Comparison of ENCODE assay signal across 26 mouse cellular contexts in the genomic region with DNA sequence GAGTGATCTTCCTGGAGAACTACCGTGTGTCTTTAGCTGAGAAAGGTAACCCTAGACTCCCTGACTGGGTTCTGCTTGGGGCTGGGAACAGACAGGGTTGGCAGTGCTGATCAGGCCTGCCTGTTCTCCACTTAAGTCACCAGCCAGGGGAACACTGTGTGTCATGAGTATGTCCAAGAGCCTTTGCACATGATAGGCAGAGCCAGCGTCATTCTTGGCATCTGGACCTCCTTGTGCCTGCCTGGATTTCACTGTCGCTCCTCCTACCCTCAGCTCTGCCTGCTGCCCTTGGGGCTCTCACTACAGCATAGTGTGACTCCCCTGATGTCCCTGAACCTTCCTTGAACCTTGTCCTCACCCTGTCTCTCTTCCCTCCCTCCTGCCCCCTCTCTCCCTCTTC. TPM values are rescaled to one million over a fixed set of nuclear protein-coding genes. Genes with fewer than 3 reads are reported as not detected.
DNase-seq lines count a peak whose midpoint lies in the region; ATAC-seq lines count a peak whose summit lies in the region.
"Had no signal": no experiment of that assay in that cellular context is flagged by ENCODE, and none has a peak within 500 bp of the region (broad histone marks: within the 10 kb centered on the region; RNA-seq: fewer than 3 reads in every experiment).

No protein-coding gene starts in this region.

- DNase-seq in gastrocnemius, adult 18-20 months (ENCODE audit: low spot score): peak; percentile 26
- DNase-seq in gastrocnemius, adult 8-10 months (ENCODE audit: low spot score in 2 of 2): no peak
- DNase-seq in urinary bladder, postnatal 25 days (ENCODE audit: low spot score): no peak
- DNase-seq in left cerebral cortex, postnatal 25 days (ENCODE audit: low spot score in 2 of 2): no peak
- DNase-seq: cerebellum, adult 11 months; cerebellum, postnatal 14 days; embryo, embryonic 11 days; forebrain, postnatal 0 days; gastrocnemius, postnatal 10 days; layer of hippocampus, postnatal 36 days; liver, postnatal 0 days; lung, postnatal 10 days; spleen, adult 18-20 months; thymus, adult 2 months had no signal

- H3K9ac ChIP-seq in hindbrain, embryonic 13.5 days: peak overlapping the region; percentile 19; the same call in 1 of the 2 replicates
- no peak overlapping the region for H3K9ac ChIP-seq in hindbrain, embryonic 16.5 days (ENCODE audit: low read depth, low read length)
- H3K9ac ChIP-seq: forebrain, postnatal 0 days; hindbrain, embryonic 15.5 days; liver, postnatal 0 days; midbrain, embryonic 15.5 days had no signal

- no peak overlapping the region for H3K4me2 ChIP-seq in hindbrain, embryonic 13.5 days
- no peak overlapping the region for H3K4me2 ChIP-seq in hindbrain, embryonic 16.5 days (ENCODE audit: low read length)
- H3K4me2 ChIP-seq: hindbrain, embryonic 15.5 days; midbrain, embryonic 15.5 days had no signal

- ATAC-seq in hindbrain, embryonic 13.5 days (ENCODE audit: low FRiP score): no peak
- ATAC-seq in hindbrain, embryonic 16.5 days: no peak
- ATAC-seq: CD4-positive, CD25-positive, alpha-beta regulatory T cell, adult 4 months; forebrain, postnatal 0 days; intestine, embryonic 16.5 days; liver, postnatal 0 days; midbrain, embryonic 15.5 days; Patski had no signal

- intact Hi-C loops in left cerebral cortex, postnatal 25 days (cut with DNase I): no loop called here

- H3K4me1 ChIP-seq in hindbrain, embryonic 13.5 days (replicated peaks): no peaks in the 10 kb centered on the region
- no peaks in the 10 kb centered on the region for H3K4me1 ChIP-seq in hindbrain, embryonic 16.5 days (ENCODE audit: control insufficient read depth, insufficient read depth, low read depth, low read length)
- peaks cover 3% of the 10 kb centered on the region for H3K4me1 ChIP-seq in brown adipose tissue, adult 24 weeks (ENCODE audit: control insufficient read depth, insufficient read depth, insufficient read length, low read length)
- H3K4me1 ChIP-seq: hindbrain, embryonic 15.5 days; limb, embryonic 10.5 days; midbrain, embryonic 15.5 days had no signal

- peaks cover 95% of the 10 kb centered on the region for H3K36me3 ChIP-seq in hindbrain, embryonic 13.5 days
- peaks cover 54% of the 10 kb centered on the region for H3K36me3 ChIP-seq in hindbrain, embryonic 16.5 days (ENCODE audit: control insufficient read depth, insufficient read depth, low read length)
- peaks cover 61% of the 10 kb centered on the region for H3K36me3 ChIP-seq in macrophage (ENCODE audit: inconsistent target)

- 86% methylated on average over 3 of the region's 3 CpGs for WGBS in hindbrain, embryonic 13.5 days
- WGBS in hindbrain, embryonic 16.5 days: 87% methylated on average over 3 of the region's 3 CpGs
- 100% methylated on average over 3 of the region's 3 CpGs for WGBS in macrophage (ENCODE audit: missing documents)

- H3K9me3 ChIP-seq in hindbrain, embryonic 13.5 days: no peaks in the 10 kb centered on the region
- H3K9me3 ChIP-seq in hindbrain, embryonic 16.5 days (ENCODE audit: control insufficient read depth, low read length): no peaks in the 10 kb centered on the region
- H3K9me3 ChIP-seq: hindbrain, embryonic 15.5 days; limb, embryonic 10.5 days; megakaryocyte, embryonic 14.5 days; midbrain, embryonic 15.5 days had no signal

- H3K79me2 ChIP-seq in macrophage (ENCODE audit: inconsistent target): no peaks in the 10 kb centered on the region

- H3K4me3 ChIP-seq in hindbrain, embryonic 13.5 days: no peak overlapping the region
- H3K4me3 ChIP-seq in hindbrain, embryonic 16.5 days (ENCODE audit: low read length): no peak overlapping the region
- no peak overlapping the region for H3K4me3 ChIP-seq in brown adipose tissue, adult 24 weeks (ENCODE audit: insufficient read depth, low read depth, low read length)
- no peak overlapping the region for H3K4me3 ChIP-seq in macrophage (ENCODE audit: inconsistent target)
- H3K4me3 ChIP-seq: hindbrain, embryonic 15.5 days; limb, embryonic 10.5 days; megakaryocyte, embryonic 14.5 days; midbrain, embryonic 15.5 days; myocyte had no signal

- H3K27ac ChIP-seq in hindbrain, embryonic 13.5 days: no peak overlapping the region
- H3K27ac ChIP-seq in hindbrain, embryonic 16.5 days (ENCODE audit: low read depth, low read length): no peak overlapping the region
- H3K27ac ChIP-seq in brown adipose tissue, adult 24 weeks (replicated peaks; ENCODE audit: low read depth, low read length): peak overlapping the region; percentile 87
- peak overlapping the region; percentile 21; the same call in 1 of the 2 replicates for H3K27ac ChIP-seq in macrophage
- H3K27ac ChIP-seq: hindbrain, embryonic 15.5 days; limb, embryonic 10.5 days; midbrain, embryonic 15.5 days had no signal

- no peaks in the 10 kb centered on the region for H3K27me3 ChIP-seq in hindbrain, embryonic 13.5 days
- no peaks in the 10 kb centered on the region for H3K27me3 ChIP-seq in hindbrain, embryonic 16.5 days (replicated peaks; ENCODE audit: control insufficient read depth, insufficient read depth, low read length)
- H3K27me3 ChIP-seq: hindbrain, embryonic 15.5 days; megakaryocyte, embryonic 14.5 days; midbrain, embryonic 15.5 days; Patski had no signal

RNA-seq across cellular contexts. Expression of gene Pygb, which starts 39.9 kb away (rescaled TPM):
- total RNA-seq in gastrocnemius, adult 18-20 months (2021): 1 to 10 TPM; 4.5 to 5.5 TPM
- total RNA-seq in gastrocnemius, adult 8-10 months (2022): 1 to 10 TPM; 3.1 to 5.0 (median 3.9) TPM
- polyA plus RNA-seq in hindbrain, embryonic 13.5 days (2015; fragmentation: Nextera tagmentation; extraction: Ambion mirVana): 89.3 and 94.9 TPM in 2 replicates
- 176 and 179 TPM in 2 replicates for polyA plus RNA-seq in hindbrain, embryonic 16.5 days (2015; fragmentation: Nextera tagmentation; extraction: Ambion mirVana)
- 51.9 and 52.1 TPM in 2 replicates for polyA plus RNA-seq in brown adipose tissue, adult 24 weeks (2012; ENCODE audit: insufficient read depth, insufficient read length, missing spikeins)
- total RNA-seq in macrophage (2018; cell fraction: chromatin; rRNA removed): 100 to 1,000 TPM in 1 of 26 experiments, 10 to 100 TPM in 23, 1 to 10 TPM in 2; 8.1 to 108 (median 39.3) TPM
- 10 to 100 TPM; 31.5 to 66.3 (median 47.1) TPM for total RNA-seq in macrophage (2018; cell fraction: cytosol; rRNA removed)
- 10 to 100 TPM; 22.2 to 83.1 (median 39.5) TPM for total RNA-seq in macrophage (2018; cell fraction: nucleus; rRNA removed)
- polyA plus RNA-seq in macrophage (2018): 44.5 to 59.8 TPM (median 50.7 TPM) in 3 replicates
- 100 to 1,000 TPM; 112 to 116 TPM for total RNA-seq in left cerebral cortex, postnatal 25 days (2021)

Comparison
In these comparisons a context has a peak if more than half of its experiments do, and no peak if none do; other contexts are left out.
1. H3K27ac ChIP-seq: peak in brown adipose tissue, adult 24 weeks (single experiment) and macrophage (single experiment); none in hindbrain, embryonic 13.5 days (single experiment) and hindbrain, embryonic 16.5 days (single experiment).